Mouse (Mus musculus) cortical plate, adult 2 months (tissue): ENCODE data around the gene Tent4b. TPM values are rescaled to one million over a fixed set of nuclear protein-coding genes. Genes with fewer than 3 reads are reported as not detected.

ENCODE experiments used
- H3K27ac ChIP-seq: fragments of 200-500 bp; 2 replicates; pipeline ENCODE4 v1.5.1; 2012; ENCODE audit warnings: low read length, control low read depth, inconsistent platforms; ENCODE audit not compliant: insufficient read depth
- H3K4me1 ChIP-seq: fragments of 200-500 bp; 2 replicates; pipeline ENCODE4 v1.6.1; 2011; ENCODE audit warnings: low read length; ENCODE audit not compliant: control insufficient read depth, insufficient read depth
- H3K4me3 ChIP-seq: fragments of 200-500 bp; 2 replicates; pipeline ENCODE4 v1.5.1; 2011; ENCODE audit warnings: mild to moderate bottlenecking, low read length, control low read depth; ENCODE audit not compliant: insufficient read depth
- CTCF ChIP-seq: fragments of 200-500 bp; IDR thresholded peaks from 2 replicates; pipeline ENCODE4 v1.5.1; 2011; ENCODE audit warnings: mild to moderate bottlenecking, control low read depth, low read length; ENCODE audit not compliant: insufficient read depth; ENCODE audit errors: extremely low read depth
- POLR2A ChIP-seq: fragments of 200-500 bp; IDR thresholded peaks from 2 replicates; pipeline ENCODE4 v1.6.1; 2011; ENCODE audit warnings: mild to moderate bottlenecking, low read length, control low read depth; ENCODE audit not compliant: insufficient read depth; ENCODE audit errors: extremely low read depth
- polyA plus RNA-seq: library from polyadenylated mRNA; depleted of rRNA; stranded (reverse); fragments of >200 nt; gene quantifications from 2 replicates; pipeline ENCODE4 v1.2.3, GENCODE M21; 2012; rRNA removed

Tent4b gene
- polyA plus RNA-seq, 1 experiment: 26.4 TPM

DNA sequence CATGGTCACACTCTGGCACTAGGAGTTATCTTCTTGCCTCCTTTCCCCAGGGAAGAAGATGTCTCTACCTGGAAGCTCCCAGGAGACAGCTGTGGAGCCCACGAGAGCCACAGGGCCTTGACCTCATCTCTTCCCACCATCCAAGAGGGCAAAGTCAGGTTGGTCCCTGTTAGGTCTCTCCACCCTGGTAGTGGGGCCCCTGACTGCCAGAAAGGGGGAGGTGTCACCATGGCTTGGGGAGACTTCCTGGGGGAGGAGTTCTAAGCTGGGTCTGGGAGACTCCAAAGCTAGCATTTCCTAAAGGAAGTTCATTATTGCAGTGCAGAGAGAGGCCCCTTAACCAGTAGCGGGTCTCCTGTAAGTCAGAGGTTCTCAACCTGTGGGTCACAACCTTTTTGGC lies 96.0 kb downstream of the Tent4b start:
- no peak overlapping the region for H3K4me3 ChIP-seq
- H3K4me1 ChIP-seq: peaks cover 1% of the 10 kb centered on the region; the same call in 1 of the 2 replicates
- no peak for TF ChIP-seq CTCF
- no peak for TF ChIP-seq POLR2A
- H3K27ac ChIP-seq: no peak overlapping the region

DNA sequence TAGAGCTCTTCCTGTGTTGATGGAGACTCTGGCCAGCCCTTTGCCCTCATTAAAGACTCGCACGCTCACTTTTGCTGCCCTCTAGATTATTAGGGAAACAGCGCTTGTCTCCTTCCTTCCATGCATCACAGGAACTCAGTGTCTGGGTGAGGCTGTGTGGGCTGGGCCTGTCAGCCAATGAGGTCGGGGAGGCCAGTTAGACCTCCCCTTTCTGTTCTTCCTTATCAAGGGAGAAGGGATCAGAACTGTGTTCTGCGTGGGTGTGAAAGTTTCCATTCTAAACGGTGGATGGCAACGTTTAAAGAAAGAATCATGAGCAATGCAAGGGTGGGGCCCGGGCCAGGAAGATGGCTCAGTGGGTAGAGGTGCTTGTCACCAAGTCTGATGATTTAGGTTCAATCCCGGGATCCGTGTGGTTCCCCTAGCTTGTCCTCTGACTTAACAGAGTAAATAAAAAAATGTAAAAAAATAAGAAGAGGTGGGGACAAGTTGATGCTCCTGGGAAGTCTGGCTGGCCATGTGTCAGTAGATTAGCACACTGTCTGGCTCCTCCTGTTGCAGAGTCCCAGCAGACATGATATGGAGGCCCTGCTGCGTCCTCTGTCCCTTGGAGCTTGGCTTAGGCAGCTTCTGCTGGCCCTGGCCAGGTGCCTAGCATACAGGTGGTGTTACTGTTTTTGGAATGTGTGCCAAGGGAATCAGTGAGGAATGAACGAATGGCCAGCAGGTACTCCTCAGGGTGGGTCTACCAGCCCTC lies 99.1 kb downstream of the Tent4b start:
- TF ChIP-seq CTCF (no peak), POLR2A (no peak)
- Histone ChIP-seq H3K4me1 (peaks cover 1% of the 10 kb centered on the region; the same call in 1 of the 2 replicates), H3K27ac (no peak overlapping the region), H3K4me3 (no peak overlapping the region)

DNA sequence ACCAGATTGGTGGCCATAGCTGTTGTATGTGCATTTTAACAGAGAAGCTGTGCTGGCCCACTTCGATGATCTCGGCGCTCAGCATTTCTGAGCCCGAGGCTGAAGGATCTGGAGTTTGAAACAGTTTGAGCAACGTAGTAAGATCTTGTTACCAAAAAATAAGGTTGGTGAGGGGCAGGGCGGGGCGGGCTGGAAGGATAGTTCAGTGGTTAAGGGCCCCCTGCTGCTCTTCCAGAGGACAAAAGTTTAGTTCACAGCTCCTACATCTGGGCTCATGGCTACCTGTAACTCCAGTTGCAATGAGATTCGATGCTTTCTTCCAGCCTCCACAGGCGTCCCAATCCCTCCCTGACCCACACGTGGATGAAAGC lies 99.7 kb downstream of the Tent4b start:
- TF ChIP-seq CTCF (no peak), POLR2A (no peak)
- peaks cover 1% of the 10 kb centered on the region; the same call in 1 of the 2 replicates for H3K4me1 ChIP-seq
- no peak overlapping the region for H3K4me3 ChIP-seq
- H3K27ac ChIP-seq: no peak overlapping the region

DNA sequence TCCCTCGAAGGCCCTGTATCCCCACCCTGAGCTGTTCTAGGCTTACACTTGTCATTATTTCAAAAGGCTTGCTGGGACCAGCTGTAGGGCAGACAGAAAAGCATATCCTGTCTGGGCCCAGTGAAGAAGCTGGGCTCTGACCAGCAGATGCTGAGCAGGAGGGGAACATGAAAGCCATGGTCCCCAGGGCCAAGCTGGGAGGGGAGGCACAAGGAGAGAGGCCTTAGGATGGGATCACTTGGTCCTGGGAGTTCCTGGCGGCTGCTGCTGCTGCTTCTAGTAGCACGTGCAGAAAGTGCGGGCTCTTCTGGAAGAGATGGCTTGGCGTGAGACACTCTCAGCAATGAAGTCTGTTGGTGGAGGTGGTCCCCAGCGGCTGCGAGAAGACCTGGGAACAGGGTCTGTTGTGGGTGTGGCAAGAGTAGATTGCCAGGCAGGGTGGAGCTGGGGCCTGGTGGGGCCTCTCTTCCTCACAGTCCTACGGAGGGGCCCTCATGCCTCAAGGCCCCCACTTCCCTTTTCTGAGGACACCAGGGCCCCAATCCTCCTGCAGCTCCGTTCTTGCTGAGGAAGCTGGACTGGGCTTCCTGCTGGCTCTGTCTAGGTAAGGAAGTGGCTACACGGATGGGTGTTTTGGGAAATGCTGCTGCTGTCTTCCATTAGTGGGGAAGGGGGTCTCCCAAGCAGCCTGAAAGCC lies 101.0 kb downstream of the Tent4b start:
- Histone ChIP-seq H3K4me3 (no peak overlapping the region), H3K4me1 (peaks cover 1% of the 10 kb centered on the region; the same call in 1 of the 2 replicates), H3K27ac (no peak overlapping the region)
- TF ChIP-seq CTCF (no peak), POLR2A (no peak)

DNA sequence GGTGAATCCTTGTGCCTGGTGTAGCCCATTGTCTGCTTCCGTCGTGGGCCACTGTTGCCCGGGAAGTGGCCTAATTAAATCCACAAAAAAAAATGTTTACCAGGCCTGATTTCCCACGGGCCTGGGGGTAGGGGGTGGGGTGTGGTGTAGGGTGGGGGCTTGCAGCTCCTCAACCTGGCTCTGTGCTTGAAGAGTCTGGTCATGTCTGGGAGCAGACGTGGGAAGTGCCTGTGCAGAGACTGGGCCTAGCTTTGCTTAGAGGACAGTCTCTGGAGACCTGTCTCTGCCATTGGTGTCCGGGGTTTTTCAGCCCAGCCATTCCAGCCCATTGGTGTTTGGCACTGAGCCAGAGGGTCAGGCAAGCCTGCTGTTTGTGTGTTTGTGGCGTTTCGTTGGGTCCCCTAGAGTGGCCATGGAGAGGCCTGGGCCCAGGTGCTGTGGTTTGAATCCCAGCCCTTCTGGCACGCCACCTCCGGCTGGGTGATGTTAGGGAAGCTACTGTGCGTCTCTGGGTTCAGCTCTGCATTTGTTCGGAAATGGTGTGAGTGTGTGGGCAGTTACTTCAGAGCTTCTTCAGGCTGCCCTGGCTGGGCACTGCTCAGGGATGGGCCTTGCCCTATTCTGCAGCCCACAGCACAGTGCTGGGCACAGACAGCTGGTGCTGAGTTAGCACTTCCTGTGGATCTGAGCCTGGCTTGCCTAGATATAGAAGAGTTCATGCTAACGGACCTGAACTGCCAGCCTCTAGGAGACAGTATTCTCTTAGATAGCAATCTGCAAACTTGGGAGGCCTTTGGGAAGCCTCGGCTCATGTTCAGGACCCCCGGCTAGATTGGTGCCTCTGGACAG lies 102.8 kb downstream of the Tent4b start:
- Histone ChIP-seq H3K27ac (no peak overlapping the region), H3K4me3 (no peak overlapping the region), H3K4me1 (peaks cover 1% of the 10 kb centered on the region; the same call in 1 of the 2 replicates)
- TF ChIP-seq POLR2A (no peak), CTCF (no peak)

DNA sequence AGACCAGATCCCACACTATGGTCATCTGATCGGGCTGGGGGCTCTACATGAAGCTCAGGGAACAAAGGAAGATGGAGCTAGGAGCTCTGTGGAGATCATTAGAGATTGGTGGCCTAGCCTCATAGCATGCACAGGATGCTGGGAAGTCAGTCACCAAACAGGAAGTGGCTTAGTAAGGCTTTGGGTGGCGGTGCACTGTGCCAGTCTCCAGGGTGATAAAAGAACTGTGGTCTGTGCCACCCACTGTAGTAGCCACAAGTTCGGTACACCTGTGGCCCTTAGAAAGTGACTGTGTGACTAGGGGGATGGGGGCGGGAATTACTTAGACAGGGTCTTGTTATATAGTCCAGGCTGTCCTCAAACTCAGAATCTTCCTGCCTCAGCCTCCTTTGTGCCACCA lies 106.8 kb downstream of the Tent4b start:
- Histone ChIP-seq H3K4me1 (no peaks in the 10 kb centered on the region), H3K27ac (no peak overlapping the region), H3K4me3 (no peak overlapping the region)
- no peak for TF ChIP-seq CTCF
- TF ChIP-seq POLR2A: no peak

DNA sequence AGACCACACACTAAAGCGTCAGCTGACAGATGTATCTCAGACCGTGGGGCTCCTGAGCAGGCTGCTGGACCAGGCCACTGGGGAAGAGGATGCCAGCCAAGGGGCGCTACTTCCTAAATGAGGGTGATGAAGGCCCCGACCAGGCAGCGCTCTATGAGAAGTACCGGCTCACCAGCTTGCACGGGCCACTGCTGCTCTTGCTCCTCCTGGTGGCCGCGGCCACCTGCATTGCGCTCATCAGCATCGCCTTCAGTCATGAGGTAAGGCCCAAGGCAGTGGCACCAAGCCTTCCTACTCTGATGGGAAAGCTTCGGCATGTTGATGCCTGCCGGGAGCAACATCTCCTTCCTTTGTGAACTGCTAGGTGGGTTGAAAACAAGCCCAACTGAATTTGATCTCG lies 107.5 kb downstream of the Tent4b start:
- Histone ChIP-seq H3K4me1 (no peaks in the 10 kb centered on the region), H3K4me3 (no peak overlapping the region), H3K27ac (no peak overlapping the region)
- no peak for TF ChIP-seq CTCF
- TF ChIP-seq POLR2A: no peak

DNA sequence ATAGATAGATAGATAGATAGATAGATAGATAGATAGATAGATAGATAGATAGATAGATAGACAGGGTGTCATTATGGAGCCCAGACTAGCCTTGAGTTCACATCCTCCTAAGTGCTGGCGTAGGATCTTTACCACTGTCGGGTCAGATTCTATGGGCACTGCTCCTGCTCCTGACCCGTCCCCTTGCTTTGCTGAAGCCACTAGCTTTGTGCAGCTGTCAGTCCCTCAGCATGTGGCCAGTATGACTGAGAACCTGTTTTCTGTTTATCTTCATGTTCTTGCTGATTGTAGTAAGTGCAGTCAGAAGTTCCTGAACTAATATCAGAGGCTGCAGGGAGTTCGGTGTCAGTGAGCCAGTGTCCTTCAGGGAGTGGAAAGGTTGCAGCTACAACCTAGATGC lies 108.7 kb downstream of the Tent4b start:
- TF ChIP-seq CTCF (no peak), POLR2A (no peak)
- no peak overlapping the region for H3K27ac ChIP-seq

More for the DNA sequence above, 108.7 kb downstream of the Tent4b start:
- H3K4me3 ChIP-seq: no peak overlapping the region
- H3K4me1 ChIP-seq: no peaks in the 10 kb centered on the region

Other genes with a start within 250 kb of the Tent4b start
- 13.8 and 15.1 TPM in 2 replicates for gene Zfp423, start 239.6 kb upstream of the Tent4b start, polyA plus RNA-seq
- gene Cnep1r1, start 80.4 kb upstream of the Tent4b start, polyA plus RNA-seq: 43.1 and 45.5 TPM in 2 replicates
- gene Heatr3, start 61.4 kb upstream of the Tent4b start, polyA plus RNA-seq: 38.5 and 40.7 TPM in 2 replicates
- gene Adcy7, start 73.2 kb downstream of the Tent4b start, polyA plus RNA-seq: 3.1 and 3.6 TPM in 2 replicates
- gene Brd7, start 163.0 kb downstream of the Tent4b start, polyA plus RNA-seq: 54.2 and 59.2 TPM in 2 replicates